Mouse (Mus musculus) ES-E14 (cell line): ENCODE measurements around the gene Gemin8.

ENCODE experiments used
- CHD2 ChIP-seq: IDR thresholded peaks from 2 replicates; pipeline ENCODE4 v1.6.1; 2014; ENCODE audit warnings: mild to moderate bottlenecking, low read depth, low read length, inconsistent platforms
- HCFC1 ChIP-seq: IDR thresholded peaks from 2 replicates; pipeline ENCODE4 v1.6.1; 2012; ENCODE audit warnings: low read length, inconsistent platforms, borderline replicate concordance; ENCODE audit not compliant: insufficient read depth
- MAFK ChIP-seq: IDR thresholded peaks from 2 replicates; pipeline ENCODE4 v1.6.1; 2014; ENCODE audit warnings: mild to moderate bottlenecking, low read depth, low read length, inconsistent platforms; ENCODE audit not compliant: insufficient read depth
- ZC3H11A ChIP-seq: IDR thresholded peaks from 2 replicates; pipeline ENCODE4 v1.6.1; 2012; ENCODE audit warnings: low read depth, mild to moderate bottlenecking, inconsistent platforms, low read length, borderline replicate concordance
- ZNF384 ChIP-seq: IDR thresholded peaks from 2 replicates; pipeline ENCODE4 v1.6.1; 2012; ENCODE audit warnings: low read depth, low read length, inconsistent platforms

GRCm38 (mm10) chrX:166229750-166230149 is 59.5 kb downstream of the Gemin8 start:
- no peak for TF ChIP-seq HCFC1
- no peak for TF ChIP-seq CHD2
- no peak for TF ChIP-seq ZNF384
- no peak for TF ChIP-seq MAFK
- no peak for TF ChIP-seq ZC3H11A
